Mouse (Mus musculus): ENCODE results near the gene Bace1. TPM values are rescaled to one million over a fixed set of nuclear protein-coding genes. Genes with fewer than 3 reads are reported as not detected.

The Bace1 gene
- total RNA-seq (2014; rRNA removed) (60.7 and 77.3 TPM in 2 replicates), polyA plus RNA-seq (2015; fragmentation: Nextera tagmentation; extraction: Ambion mirVana) (42.0 and 46.4 TPM in 2 replicates)

GRCm38 (mm10) chr9:45838434-45839138 is at the start of gene Bace1:
TSS of gene Bace1 (plus strand) at chr9:45838580.
- ATAC-seq (ENCODE audit: low FRiP score) (peak; percentile 87), DNase-seq (ENCODE audit: low spot score) (peak; percentile 97)
- Histone ChIP-seq H3K36me3 (ENCODE audit: insufficient read depth, low read length) (no peaks in the 10 kb centered on the region), H3K9ac (replicated peaks; ENCODE audit: low read length, poor library complexity, severe bottlenecking) (peak within 1 kb of the TSS; percentile 85), H3K27me3 (ENCODE audit: insufficient read depth, low read length) (no peaks in the 10 kb centered on the region), H3K9me3 (ENCODE audit: low read length) (no peaks in the 10 kb centered on the region), H3K4me3 (ENCODE audit: low read depth, low read length) (peak within 1 kb of the TSS; percentile 94), H3K4me1 (ENCODE audit: insufficient read depth, low read length) (peaks cover 21% of the 10 kb centered on the region), H3K27ac (ENCODE audit: low read depth, low read length) (peak within 1 kb of the TSS; percentile 83), H3K4me2 (ENCODE audit: low read depth, low read length, poor library complexity, severe bottlenecking) (peak within 1 kb of the TSS; percentile 98)
- WGBS: 1% methylated on average over 39 of the region's 40 CpGs
- peak; percentile 69 for TF ChIP-seq CTCF (IDR thresholded peaks at IDR 0.05)

GRCm38 (mm10) chr9:45791456-45792142 is 46.8 kb upstream of the Bace1 start:
- H3K36me3 ChIP-seq (ENCODE audit: insufficient read depth, low read length): peaks cover 20% of the 10 kb centered on the region
- DNase-seq (ENCODE audit: low spot score) (no peak), ATAC-seq (ENCODE audit: low FRiP score) (no peak; the same call in 1 of the 2 replicates)
- H3K9ac ChIP-seq (replicated peaks; ENCODE audit: low read length, poor library complexity, severe bottlenecking): no peak overlapping the region
- H3K27me3 ChIP-seq (ENCODE audit: insufficient read depth, low read length): no peaks in the 10 kb centered on the region
- no peak overlapping the region for H3K27ac ChIP-seq (ENCODE audit: low read depth, low read length)
- WGBS: 80% methylated on average over 8 of the region's 8 CpGs
- H3K4me3 ChIP-seq (ENCODE audit: low read depth, low read length): no peak overlapping the region
- H3K4me1 ChIP-seq (ENCODE audit: insufficient read depth, low read length): no peaks in the 10 kb centered on the region
- H3K9me3 ChIP-seq (ENCODE audit: low read length): no peaks in the 10 kb centered on the region
- H3K4me2 ChIP-seq (ENCODE audit: low read depth, low read length, poor library complexity, severe bottlenecking): no peak overlapping the region
- TF ChIP-seq CTCF (IDR thresholded peaks at IDR 0.05): no peak

GRCm38 (mm10) chr9:45792235-45792634 is 46.1 kb upstream of the Bace1 start:
- peaks cover 16% of the 10 kb centered on the region for H3K36me3 ChIP-seq (ENCODE audit: insufficient read depth, low read length)
- H3K4me2 ChIP-seq (ENCODE audit: low read depth, low read length, poor library complexity, severe bottlenecking): no peak overlapping the region
- no peaks in the 10 kb centered on the region for H3K9me3 ChIP-seq (ENCODE audit: low read length)
- no peak overlapping the region for H3K27ac ChIP-seq (ENCODE audit: low read depth, low read length)
- TF ChIP-seq CTCF (IDR thresholded peaks at IDR 0.05): no peak
- no peaks in the 10 kb centered on the region for H3K4me1 ChIP-seq (ENCODE audit: insufficient read depth, low read length)
- DNase-seq (ENCODE audit: low spot score) (peak; percentile 70), ATAC-seq (ENCODE audit: low FRiP score) (no peak)
- H3K9ac ChIP-seq (replicated peaks; ENCODE audit: low read length, poor library complexity, severe bottlenecking): no peak overlapping the region
- H3K27me3 ChIP-seq (ENCODE audit: insufficient read depth, low read length): no peaks in the 10 kb centered on the region
- H3K4me3 ChIP-seq (ENCODE audit: low read depth, low read length): no peak overlapping the region
- 55% methylated on average over 1 of the region's 1 CpGs for WGBS

- Histone ChIP-seq H3K36me3 (ENCODE audit: insufficient read depth, low read length) (peaks cover 14% of the 10 kb centered on the region), H3K9ac (replicated peaks; ENCODE audit: low read length, poor library complexity, severe bottlenecking) (no peak overlapping the region), H3K27me3 (ENCODE audit: insufficient read depth, low read length) (no peaks in the 10 kb centered on the region), H3K4me1 (ENCODE audit: insufficient read depth, low read length) (0 out of 2 replicates have a peak, but pooled peaks cover 3% of the 10 kb centered on the region), H3K4me2 (ENCODE audit: low read depth, low read length, poor library complexity, severe bottlenecking) (no peak overlapping the region), H3K4me3 (ENCODE audit: low read depth, low read length) (no peak overlapping the region), H3K27ac (ENCODE audit: low read depth, low read length) (no peak overlapping the region), H3K9me3 (ENCODE audit: low read length) (no peaks in the 10 kb centered on the region)
- TF ChIP-seq CTCF (IDR thresholded peaks at IDR 0.05): no peak
- 84% methylated on average over 6 of the region's 6 CpGs for WGBS
- DNase-seq (ENCODE audit: low spot score) (peak; percentile 55), ATAC-seq (ENCODE audit: low FRiP score) (no peak)
Measured at GRCm38 (mm10) chr9:45793697-45794096, 44.7 kb upstream of the Bace1 start.

GRCm38 (mm10) chr9:45795722-45796121 is 42.7 kb upstream of the Bace1 start:
- H3K27ac ChIP-seq (ENCODE audit: low read depth, low read length): no peak overlapping the region
- no peak overlapping the region for H3K4me2 ChIP-seq (ENCODE audit: low read depth, low read length, poor library complexity, severe bottlenecking)
- no peak for ATAC-seq (ENCODE audit: low FRiP score)

GRCm38 (mm10) chr9:45797271-45797670 is 41.1 kb upstream of the Bace1 start:
- peak; percentile 42 for TF ChIP-seq CTCF (IDR thresholded peaks at IDR 0.05)
- 0 out of 2 replicates have a peak, but pooled peaks cover 3% of the 10 kb centered on the region for H3K4me1 ChIP-seq (ENCODE audit: insufficient read depth, low read length)
- no peak overlapping the region for H3K9ac ChIP-seq (replicated peaks; ENCODE audit: low read length, poor library complexity, severe bottlenecking)
- DNase-seq (ENCODE audit: low spot score): no peak
- WGBS: 73% methylated on average over 3 of the region's 3 CpGs
- peaks cover 18% of the 10 kb centered on the region for H3K36me3 ChIP-seq (ENCODE audit: insufficient read depth, low read length)
- H3K27me3 ChIP-seq (ENCODE audit: insufficient read depth, low read length): no peaks in the 10 kb centered on the region
- no peak overlapping the region for H3K4me3 ChIP-seq (ENCODE audit: low read depth, low read length)
- no peak overlapping the region for H3K27ac ChIP-seq (ENCODE audit: low read depth, low read length)
- no peak for ATAC-seq (ENCODE audit: low FRiP score)
- H3K4me2 ChIP-seq (ENCODE audit: low read depth, low read length, poor library complexity, severe bottlenecking): no peak overlapping the region
- H3K9me3 ChIP-seq (ENCODE audit: low read length): no peaks in the 10 kb centered on the region

More at GRCm38 (mm10) chr9:45795722-45796121, 42.7 kb upstream of the Bace1 start:
- DNase-seq (ENCODE audit: low spot score): no peak
- WGBS: 87% methylated on average over 5 of the region's 5 CpGs
- H3K9me3 ChIP-seq (ENCODE audit: low read length): no peaks in the 10 kb centered on the region
- H3K36me3 ChIP-seq (ENCODE audit: insufficient read depth, low read length): peaks cover 14% of the 10 kb centered on the region
- H3K4me3 ChIP-seq (ENCODE audit: low read depth, low read length): no peak overlapping the region
- H3K4me1 ChIP-seq (ENCODE audit: insufficient read depth, low read length): 0 out of 2 replicates have a peak, but pooled peaks cover 3% of the 10 kb centered on the region
- no peak for TF ChIP-seq CTCF (IDR thresholded peaks at IDR 0.05)
- no peak overlapping the region for H3K9ac ChIP-seq (replicated peaks; ENCODE audit: low read length, poor library complexity, severe bottlenecking)
- H3K27me3 ChIP-seq (ENCODE audit: insufficient read depth, low read length): no peaks in the 10 kb centered on the region

Data from midbrain, postnatal 0 days (tissue).